Mouse (Mus musculus): Measurements from ENCODE around the gene Hes7. TPM values are rescaled to one million over a fixed set of nuclear protein-coding genes. Genes with fewer than 3 reads are reported as not detected.

Gene Hes7
- polyA plus RNA-seq, 1 experiment from 2014 or later = 0.19 TPM

GRCm38 (mm10) chr11:69133923-69134621, 13.9 kb downstream of the Hes7 start:
- Histone ChIP-seq H3K4me2 (replicated peaks; ENCODE audit: low read depth, low read length) (peak overlapping the region; percentile 66), H3K36me3 (ENCODE audit: control insufficient read depth, insufficient read depth, low read length) (no peaks in the 10 kb centered on the region), H3K9ac (ENCODE audit: low read depth, low read length) (no peak overlapping the region; the same call in 1 of the 2 replicates), H3K27ac (ENCODE audit: low read depth, low read length) (no peak overlapping the region), H3K4me1 (replicated peaks; ENCODE audit: control insufficient read depth, insufficient read depth, low read length) (no peaks in the 10 kb centered on the region), H3K4me3 (ENCODE audit: low read depth, low read length) (peak overlapping the region; percentile 35), H3K9me3 (ENCODE audit: control insufficient read depth, low read length) (no peaks in the 10 kb centered on the region), H3K27me3 (ENCODE audit: control insufficient read depth, insufficient read depth, low read length) (0 out of 2 replicates have a peak, but pooled peaks cover 2% of the 10 kb centered on the region)
- under 1% methylated on average over 33 of the region's 34 CpGs for WGBS
- DNase-seq (ENCODE audit: low spot score) (peak; percentile 64), ATAC-seq (ENCODE audit: low FRiP score) (peak; percentile 59)

- H3K36me3 ChIP-seq (ENCODE audit: control insufficient read depth, insufficient read depth, low read length) = no peaks in the 10 kb centered on the region
Observed at GRCm38 (mm10) chr11:69134622-69134968, 14.4 kb downstream of the Hes7 start.

GRCm38 (mm10) chr11:69135361-69135760, 15.2 kb downstream of the Hes7 start:
- H3K27ac ChIP-seq (ENCODE audit: low read depth, low read length) = no peak overlapping the region
- H3K4me2 ChIP-seq (replicated peaks; ENCODE audit: low read depth, low read length) = no peak overlapping the region
- H3K4me3 ChIP-seq (ENCODE audit: low read depth, low read length) = no peak overlapping the region
- no peaks in the 10 kb centered on the region for H3K9me3 ChIP-seq (ENCODE audit: control insufficient read depth, low read length)
- 87% methylated on average over 5 of the region's 6 CpGs for WGBS
- no peaks in the 10 kb centered on the region for H3K36me3 ChIP-seq (ENCODE audit: control insufficient read depth, insufficient read depth, low read length)
- 0 out of 2 replicates have a peak, but pooled peaks cover 2% of the 10 kb centered on the region for H3K27me3 ChIP-seq (ENCODE audit: control insufficient read depth, insufficient read depth, low read length)
- H3K9ac ChIP-seq (ENCODE audit: low read depth, low read length) = no peak overlapping the region
- H3K4me1 ChIP-seq (replicated peaks; ENCODE audit: control insufficient read depth, insufficient read depth, low read length) = no peaks in the 10 kb centered on the region
- ATAC-seq (ENCODE audit: low FRiP score) (no peak), DNase-seq (ENCODE audit: low spot score) (no peak)

More at GRCm38 (mm10) chr11:69134622-69134968, 14.4 kb downstream of the Hes7 start:
- WGBS = 24% methylated on average over 8 of the region's 8 CpGs
- Histone ChIP-seq H3K27me3 (ENCODE audit: control insufficient read depth, insufficient read depth, low read length) (0 out of 2 replicates have a peak, but pooled peaks cover 2% of the 10 kb centered on the region), H3K27ac (ENCODE audit: low read depth, low read length) (no peak overlapping the region), H3K4me1 (replicated peaks; ENCODE audit: control insufficient read depth, insufficient read depth, low read length) (no peaks in the 10 kb centered on the region), H3K4me2 (replicated peaks; ENCODE audit: low read depth, low read length) (peak overlapping the region; percentile 66), H3K9ac (ENCODE audit: low read depth, low read length) (no peak overlapping the region; the same call in 1 of the 2 replicates), H3K4me3 (ENCODE audit: low read depth, low read length) (peak overlapping the region; percentile 35), H3K9me3 (ENCODE audit: control insufficient read depth, low read length) (no peaks in the 10 kb centered on the region)
- DNase-seq (ENCODE audit: low spot score) (no peak), ATAC-seq (ENCODE audit: low FRiP score) (peak; percentile 4; the same call in 1 of the 2 replicates)

GRCm38 (mm10) chr11:69147546-69147945, 27.3 kb downstream of the Hes7 start:
- Histone ChIP-seq H3K36me3 (ENCODE audit: control insufficient read depth, insufficient read depth, low read length) (no peaks in the 10 kb centered on the region), H3K27ac (ENCODE audit: low read depth, low read length) (no peak overlapping the region), H3K4me3 (ENCODE audit: low read depth, low read length) (no peak overlapping the region), H3K9me3 (ENCODE audit: control insufficient read depth, low read length) (no peaks in the 10 kb centered on the region), H3K4me1 (replicated peaks; ENCODE audit: control insufficient read depth, insufficient read depth, low read length) (no peaks in the 10 kb centered on the region), H3K27me3 (ENCODE audit: control insufficient read depth, insufficient read depth, low read length) (no peaks in the 10 kb centered on the region), H3K4me2 (replicated peaks; ENCODE audit: low read depth, low read length) (no peak overlapping the region), H3K9ac (ENCODE audit: low read depth, low read length) (no peak overlapping the region)
- DNase-seq (ENCODE audit: low spot score) = no peak
- no peak for ATAC-seq (ENCODE audit: low FRiP score)
- WGBS = 81% methylated on average over 7 of the region's 7 CpGs

- H3K9ac ChIP-seq (ENCODE audit: low read depth, low read length) = no peak overlapping the region
- ATAC-seq (ENCODE audit: low FRiP score) (no peak), DNase-seq (ENCODE audit: low spot score) (no peak)
- H3K27me3 ChIP-seq (ENCODE audit: control insufficient read depth, insufficient read depth, low read length) = no peaks in the 10 kb centered on the region
- no peaks in the 10 kb centered on the region for H3K4me1 ChIP-seq (replicated peaks; ENCODE audit: control insufficient read depth, insufficient read depth, low read length)
- no peak overlapping the region for H3K4me3 ChIP-seq (ENCODE audit: low read depth, low read length)
- H3K36me3 ChIP-seq (ENCODE audit: control insufficient read depth, insufficient read depth, low read length) = no peaks in the 10 kb centered on the region
- whole genome bisulfite sequencing = 90% methylated on average over 5 of the region's 5 CpGs
- H3K4me2 ChIP-seq (replicated peaks; ENCODE audit: low read depth, low read length) = no peak overlapping the region
- no peaks in the 10 kb centered on the region for H3K9me3 ChIP-seq (ENCODE audit: control insufficient read depth, low read length)
- H3K27ac ChIP-seq (ENCODE audit: low read depth, low read length) = no peak overlapping the region
Observed at GRCm38 (mm10) chr11:69148451-69148960, 28.3 kb downstream of the Hes7 start.

- ATAC-seq (ENCODE audit: low FRiP score) (no peak), DNase-seq (ENCODE audit: low spot score) (no peak)
- WGBS = 86% methylated on average over 6 of the region's 6 CpGs
Observed at GRCm38 (mm10) chr11:69149728-69150127, 29.5 kb downstream of the Hes7 start.

GRCm38 (mm10) chr11:69150444-69150843, 30.2 kb downstream of the Hes7 start:
- H3K4me1 ChIP-seq (replicated peaks; ENCODE audit: control insufficient read depth, insufficient read depth, low read length) = no peaks in the 10 kb centered on the region
- DNase-seq (ENCODE audit: low spot score) = peak; percentile 77
- no peaks in the 10 kb centered on the region for H3K27me3 ChIP-seq (ENCODE audit: control insufficient read depth, insufficient read depth, low read length)
- H3K4me2 ChIP-seq (replicated peaks; ENCODE audit: low read depth, low read length) = peak overlapping the region; percentile 22; the same call in 1 of the 2 replicates
- H3K27ac ChIP-seq (ENCODE audit: low read depth, low read length) = no peak overlapping the region
- no peaks in the 10 kb centered on the region for H3K9me3 ChIP-seq (ENCODE audit: control insufficient read depth, low read length)
- WGBS = 8% methylated on average over 7 of the region's 7 CpGs
- H3K9ac ChIP-seq (ENCODE audit: low read depth, low read length) = no peak overlapping the region
- no peak for ATAC-seq (ENCODE audit: low FRiP score)
- H3K4me3 ChIP-seq (ENCODE audit: low read depth, low read length) = no peak overlapping the region
- H3K36me3 ChIP-seq (ENCODE audit: control insufficient read depth, insufficient read depth, low read length) = no peaks in the 10 kb centered on the region

More at GRCm38 (mm10) chr11:69149728-69150127, 29.5 kb downstream of the Hes7 start:
- Histone ChIP-seq H3K4me2 (replicated peaks; ENCODE audit: low read depth, low read length) (no peak overlapping the region), H3K4me1 (replicated peaks; ENCODE audit: control insufficient read depth, insufficient read depth, low read length) (no peaks in the 10 kb centered on the region), H3K27me3 (ENCODE audit: control insufficient read depth, insufficient read depth, low read length) (no peaks in the 10 kb centered on the region), H3K36me3 (ENCODE audit: control insufficient read depth, insufficient read depth, low read length) (no peaks in the 10 kb centered on the region), H3K9ac (ENCODE audit: low read depth, low read length) (no peak overlapping the region), H3K9me3 (ENCODE audit: control insufficient read depth, low read length) (no peaks in the 10 kb centered on the region), H3K4me3 (ENCODE audit: low read depth, low read length) (no peak overlapping the region), H3K27ac (ENCODE audit: low read depth, low read length) (no peak overlapping the region)

GRCm38 (mm10) chr11:69151004-69151403, 30.8 kb downstream of the Hes7 start:
- H3K27ac ChIP-seq (ENCODE audit: low read depth, low read length) = no peak overlapping the region
- H3K9me3 ChIP-seq (ENCODE audit: control insufficient read depth, low read length) = no peaks in the 10 kb centered on the region
- H3K4me3 ChIP-seq (ENCODE audit: low read depth, low read length) = no peak overlapping the region
- H3K4me2 ChIP-seq (replicated peaks; ENCODE audit: low read depth, low read length) = peak overlapping the region; percentile 22; the same call in 1 of the 2 replicates
- no peak for ATAC-seq (ENCODE audit: low FRiP score)
- no peaks in the 10 kb centered on the region for H3K27me3 ChIP-seq (ENCODE audit: control insufficient read depth, insufficient read depth, low read length)
- no peaks in the 10 kb centered on the region for H3K4me1 ChIP-seq (replicated peaks; ENCODE audit: control insufficient read depth, insufficient read depth, low read length)
- 65% methylated on average over 6 of the region's 6 CpGs for WGBS
- no peak for DNase-seq (ENCODE audit: low spot score)
- H3K9ac ChIP-seq (ENCODE audit: low read depth, low read length) = no peak overlapping the region
- no peaks in the 10 kb centered on the region for H3K36me3 ChIP-seq (ENCODE audit: control insufficient read depth, insufficient read depth, low read length)

- H3K27me3 ChIP-seq (ENCODE audit: control insufficient read depth, insufficient read depth, low read length) = peaks cover 5% of the 10 kb centered on the region; the same call in 1 of the 2 replicates
- H3K4me2 ChIP-seq (replicated peaks; ENCODE audit: low read depth, low read length) = no peak overlapping the region
- H3K27ac ChIP-seq (ENCODE audit: low read depth, low read length) = no peak overlapping the region
- H3K9me3 ChIP-seq (ENCODE audit: control insufficient read depth, low read length) = no peaks in the 10 kb centered on the region
- DNase-seq (ENCODE audit: low spot score) = no peak
- 0 out of 2 replicates have a peak, but pooled peaks cover 4% of the 10 kb centered on the region for H3K4me1 ChIP-seq (replicated peaks; ENCODE audit: control insufficient read depth, insufficient read depth, low read length)
- no peak overlapping the region for H3K4me3 ChIP-seq (ENCODE audit: low read depth, low read length)
- ATAC-seq (ENCODE audit: low FRiP score) = no peak
- no peaks in the 10 kb centered on the region for H3K36me3 ChIP-seq (ENCODE audit: control insufficient read depth, insufficient read depth, low read length)
- 86% methylated on average over 8 of the region's 8 CpGs for WGBS
- no peak overlapping the region for H3K9ac ChIP-seq (ENCODE audit: low read depth, low read length)
Observed at GRCm38 (mm10) chr11:69153831-69154230, 33.6 kb downstream of the Hes7 start.
